Mouse (Mus musculus) thymus, adult 2 months (tissue): Measurements from ENCODE around the gene Il5ra.

Experiments used
- CTCF ChIP-seq: fragments of 200-500 bp; IDR thresholded peaks from 2 replicates; pipeline ENCODE4 v1.5.1; 2012; ENCODE audit warnings: mild to moderate bottlenecking, control low read depth, low read length, moderate library complexity, borderline replicate concordance; ENCODE audit not compliant: control insufficient read depth, poor library complexity, insufficient read depth; ENCODE audit errors: extremely low read depth
- POLR2A ChIP-seq: fragments of 200-500 bp; IDR thresholded peaks from 2 replicates; pipeline ENCODE4 v1.6.1; 2012; ENCODE audit warnings: mild to moderate bottlenecking, low read length, control low read depth, moderate library complexity; ENCODE audit not compliant: control insufficient read depth, poor library complexity, insufficient read depth; ENCODE audit errors: extremely low read depth

DNA sequence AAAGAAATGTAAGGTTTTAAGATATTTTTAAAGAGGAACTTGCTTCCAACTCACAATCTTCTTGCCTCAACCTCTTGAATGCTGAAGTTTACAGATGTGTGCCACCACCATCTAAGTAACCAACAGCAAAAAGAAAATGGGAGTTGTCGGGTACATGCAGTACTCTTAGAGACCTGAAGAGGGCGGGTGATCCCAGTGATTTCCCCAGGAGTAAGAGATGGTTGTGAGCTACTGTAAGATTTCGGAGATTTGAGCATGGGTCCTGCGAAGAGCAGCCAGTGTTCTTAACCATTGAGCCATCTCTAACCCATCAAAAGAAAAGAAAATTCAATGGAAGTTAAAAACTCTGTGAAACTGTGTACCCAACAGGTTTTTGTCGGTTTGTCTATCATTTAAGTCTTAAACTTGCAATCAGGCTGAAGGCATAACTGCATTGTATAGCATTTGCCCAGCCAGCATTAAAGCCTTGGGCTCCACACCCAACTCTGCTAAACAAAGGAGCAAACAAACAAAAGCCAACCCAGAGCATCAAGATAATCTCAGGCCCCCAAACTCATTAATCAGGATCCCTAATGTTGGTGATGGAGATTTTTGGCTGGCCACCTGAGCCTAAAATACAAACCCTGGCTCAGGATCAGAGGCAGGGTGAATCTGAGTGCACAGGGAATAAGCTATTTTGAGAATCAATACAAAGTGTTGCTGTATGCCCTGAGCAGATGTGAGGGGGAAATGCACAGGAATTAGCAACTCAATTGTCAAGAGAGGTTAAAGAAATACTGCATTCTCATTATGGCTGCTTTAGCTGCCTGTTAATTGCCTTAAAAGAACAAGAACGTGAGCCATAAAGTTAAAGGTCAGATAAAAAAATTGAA lies 84.8 kb downstream of the Il5ra start:
- TF ChIP-seq CTCF (no peak), POLR2A (no peak)
